Mouse (Mus musculus) large intestine, adult 2 months (tissue): ENCODE results near the gene Elmsan1. TPM values are rescaled to one million over a fixed set of nuclear protein-coding genes. Genes with fewer than 3 reads are reported as not detected.

ENCODE experiments used
- DNase-seq: peaks from one replicate; pipeline ENCODE4 v3.0.0-alpha.2; 2012; ENCODE audit warnings: low read depth, low spot score
- WGBS: fragments of 180-500 bp; shearing (Covaris S2); methylation state at CpG from one replicate; pipeline ENCODE4 v1.1.7; 2018; 5-methylcytosine and 5-hydroxymethylcytosine counted together
- polyA plus RNA-seq: library from polyadenylated mRNA; depleted of rRNA; stranded (reverse); fragments of >200 nt; gene quantifications from 2 replicates; pipeline ENCODE4 v1.2.3, GENCODE M21; 2012

Gene Elmsan1
- polyA plus RNA-seq, 1 experiment = 9.1 TPM

- 91% methylated on average over 14 of the region's 14 CpGs for WGBS
- no peak for DNase-seq
These were observed 60.5 kb downstream of the Elmsan1 start for GRCm38 (mm10) chr12:84158156-84158555.

- no peak for DNase-seq
- WGBS = 95% methylated on average over 18 of the region's 18 CpGs
These were observed 62.5 kb downstream of the Elmsan1 start for GRCm38 (mm10) chr12:84156210-84156609.

DNA sequence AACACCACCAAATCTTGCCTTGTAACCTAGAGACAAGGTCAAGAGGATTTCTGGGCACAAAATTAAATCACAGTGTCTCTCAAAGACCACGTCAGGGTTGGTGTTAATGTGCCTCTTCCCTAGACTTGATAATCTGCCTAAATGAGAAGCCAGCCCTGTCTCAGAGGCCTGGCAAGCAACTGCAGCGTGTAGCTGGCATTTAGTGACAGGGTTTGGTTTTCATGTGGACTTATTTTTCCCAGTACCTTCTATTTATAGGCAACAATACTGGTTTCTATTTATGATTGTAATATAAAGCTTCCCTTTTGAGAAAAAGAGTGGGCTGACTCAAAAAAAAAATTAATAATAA, 63.2 kb downstream of the Elmsan1 start:
- DNase-seq = no peak

DNA sequence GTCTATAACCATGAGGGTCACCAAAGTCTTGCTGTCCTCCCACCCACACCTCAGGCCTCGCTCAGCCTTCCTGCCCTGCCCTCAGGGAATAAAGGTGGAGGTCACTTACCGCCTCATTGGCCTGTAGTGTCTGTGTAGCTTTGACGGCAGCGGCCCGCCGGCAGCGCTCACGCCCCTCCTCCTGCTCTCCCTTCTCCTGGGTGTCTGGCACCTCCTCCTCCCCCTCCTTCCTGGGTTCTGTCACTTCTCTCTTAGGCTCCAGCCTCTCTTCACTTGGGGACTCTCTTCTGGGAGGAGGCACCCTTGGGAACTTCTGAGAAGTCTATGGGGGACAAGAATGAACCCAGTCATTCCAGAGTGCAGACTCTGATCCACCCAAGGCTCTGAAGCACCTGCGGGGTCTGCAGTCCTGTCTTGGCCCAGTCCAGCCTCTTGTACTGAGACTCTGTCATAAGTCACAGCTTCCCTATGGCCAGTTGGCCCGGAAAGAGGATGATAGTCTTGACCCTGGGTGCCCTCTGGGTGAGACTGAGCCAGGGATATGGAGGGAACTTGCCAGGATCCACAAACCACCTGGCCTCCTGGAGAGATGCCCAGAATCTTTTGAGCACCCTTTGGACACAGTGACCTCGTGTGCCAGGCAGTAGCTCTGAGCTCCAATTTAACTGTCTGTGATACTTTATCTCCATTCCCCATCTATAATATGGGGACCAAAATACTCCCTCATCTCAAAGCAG, 63.7 kb downstream of the Elmsan1 start:
- DNase-seq = no peak
- 64% methylated on average over 11 of the region's 11 CpGs for WGBS

More for the DNA sequence above, 63.2 kb downstream of the Elmsan1 start:
- WGBS = 47% methylated on average over 2 of the region's 2 CpGs

GRCm38 (mm10) chr12:84153414-84153813, 65.3 kb downstream of the Elmsan1 start:
- no peak for DNase-seq
- WGBS = 63% methylated on average over 6 of the region's 6 CpGs

DNA sequence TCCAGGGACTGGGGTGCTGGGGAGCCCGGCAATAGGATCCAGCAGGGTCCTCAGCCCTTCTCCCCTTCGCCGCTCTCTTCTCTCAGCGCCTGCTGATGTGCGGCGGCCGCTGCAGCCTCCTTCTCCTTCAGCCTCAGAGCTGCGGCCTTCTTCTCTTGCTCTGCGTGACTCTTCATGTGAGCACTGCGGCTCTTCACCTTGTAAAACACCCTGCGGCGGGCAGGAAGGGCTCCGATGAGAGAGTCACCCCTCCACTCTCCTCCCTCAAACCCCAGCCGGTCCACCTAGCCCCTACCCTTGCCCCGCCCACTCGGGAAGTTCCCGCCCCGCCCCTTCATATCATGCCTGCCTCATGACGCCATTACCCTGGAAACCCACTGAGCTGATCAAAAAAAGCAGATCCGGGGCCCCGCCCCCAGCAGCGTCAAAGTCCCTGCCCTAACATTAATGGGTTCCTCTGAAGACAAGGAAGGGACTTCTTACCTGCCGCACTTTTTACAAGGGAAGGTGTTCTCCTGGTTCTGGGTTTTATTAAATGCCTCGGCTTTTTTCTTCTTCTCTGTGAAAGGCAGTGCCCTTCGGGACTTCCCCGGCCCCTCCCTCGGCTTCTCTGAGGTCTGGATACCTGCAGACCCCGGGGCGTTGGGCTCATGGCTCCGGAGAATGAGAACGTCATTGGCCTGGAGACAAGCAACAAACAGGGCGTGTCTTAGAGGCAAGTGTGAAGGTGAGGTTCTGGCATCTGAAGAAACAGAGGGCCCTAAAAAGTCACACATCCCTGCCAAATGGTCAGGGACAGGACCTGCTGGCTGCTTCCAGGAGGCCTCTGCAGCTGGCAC, 66.1 kb downstream of the Elmsan1 start:
- 55% methylated on average over 32 of the region's 32 CpGs for WGBS

GRCm38 (mm10) chr12:84151911-84152310, 66.8 kb downstream of the Elmsan1 start:
- DNase-seq = no peak
- WGBS = 71% methylated on average over 10 of the region's 10 CpGs

More for the DNA sequence above, 66.1 kb downstream of the Elmsan1 start:
- DNase-seq = no peak

DNA sequence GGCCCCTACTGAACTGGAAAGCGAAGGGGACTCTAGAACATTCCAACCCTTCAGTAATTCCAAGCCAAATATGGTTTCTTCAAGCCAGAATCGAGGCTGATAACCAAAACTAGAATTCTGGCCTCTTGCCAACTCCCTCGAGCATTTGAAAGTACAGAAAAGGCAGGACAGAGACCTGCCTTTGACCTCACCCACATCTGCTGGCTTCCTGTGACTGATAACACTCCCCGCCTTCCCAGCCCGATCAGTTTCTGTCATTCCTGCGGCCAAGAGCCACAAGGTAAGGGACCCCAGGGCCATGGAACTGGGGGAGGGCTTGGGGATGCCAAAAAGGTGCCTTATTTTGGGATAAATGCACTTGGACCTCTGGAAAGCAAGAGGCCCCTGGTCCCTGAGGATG, 67.7 kb downstream of the Elmsan1 start:
- no peak for DNase-seq
- WGBS = 39% methylated on average over 6 of the region's 6 CpGs

- DNase-seq = no peak
- WGBS = 95% methylated on average over 15 of the region's 15 CpGs
These were observed 68.7 kb downstream of the Elmsan1 start for GRCm38 (mm10) chr12:84149971-84150370.

DNA sequence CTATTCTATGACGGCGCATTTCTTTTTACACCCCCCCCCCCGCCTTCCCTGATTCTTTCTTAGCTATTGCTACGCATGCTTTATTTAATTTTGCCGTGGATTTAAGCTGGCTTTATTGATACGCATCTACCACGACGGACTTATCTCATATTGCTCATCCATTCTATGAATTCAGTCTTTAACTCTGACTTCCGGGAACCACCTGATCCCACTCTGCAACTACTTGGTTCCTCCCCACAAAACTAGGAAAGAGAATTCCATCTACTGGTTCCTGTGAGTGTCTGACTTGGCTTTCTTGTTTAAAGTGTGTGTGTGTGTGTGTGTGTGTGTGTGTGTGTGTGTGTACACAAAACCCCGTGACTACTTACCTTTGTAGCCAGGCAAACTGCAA, 70.1 kb downstream of the Elmsan1 start:
- WGBS = 20% methylated on average over 10 of the region's 10 CpGs
- no peak for DNase-seq

- WGBS = 3% methylated on average over 50 of the region's 50 CpGs
- no peak for DNase-seq
These were observed 70.6 kb downstream of the Elmsan1 start, which contains the start of gene Pnma1 for GRCm38 (mm10) chr12:84147954-84148621. Gene Pnma1, minus strand, starts transcription at chr12:84148489.

DNA sequence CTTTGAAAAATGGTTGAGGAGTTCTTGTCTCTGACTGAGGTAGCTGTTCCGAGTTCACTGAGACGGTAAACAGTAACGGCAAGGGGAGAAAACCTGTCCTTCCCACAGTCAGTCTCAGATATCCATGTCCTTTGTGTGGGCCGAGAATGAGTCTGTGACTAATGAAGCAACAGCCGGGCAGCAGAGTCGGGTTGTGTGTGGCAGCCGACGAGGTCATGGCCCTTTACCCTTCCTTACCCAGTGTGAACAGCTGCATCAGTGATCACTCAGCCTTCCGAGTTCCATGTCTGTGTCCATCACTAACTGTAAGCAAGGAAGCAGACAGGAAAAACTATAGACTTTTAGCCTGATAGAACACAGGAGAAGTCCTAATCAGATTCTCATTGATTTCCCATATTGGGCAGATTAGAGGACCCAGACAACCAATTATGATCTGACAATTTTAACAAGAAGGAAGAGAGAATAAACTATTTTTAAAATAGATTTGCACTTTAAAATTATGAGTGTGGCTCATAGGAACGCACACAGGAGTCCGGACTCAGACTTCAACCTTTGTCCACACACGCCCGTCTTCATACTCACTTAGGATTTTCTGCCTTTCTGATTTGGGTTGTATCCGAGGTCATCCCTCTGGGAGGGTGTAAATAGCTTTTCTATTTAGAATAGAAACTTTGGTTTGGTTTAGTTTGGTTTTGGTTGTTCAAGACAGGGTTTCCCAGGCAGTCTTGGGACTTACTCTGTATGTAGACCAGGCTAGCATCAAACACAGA, 76.2 kb downstream of the Elmsan1 start:
- no peak for DNase-seq
- 61% methylated on average over 14 of the region's 14 CpGs for WGBS

- WGBS = 69% methylated on average over 4 of the region's 4 CpGs
These were observed 77.4 kb downstream of the Elmsan1 start for GRCm38 (mm10) chr12:84141271-84141670.

GRCm38 (mm10) chr12:84140135-84140534, 78.5 kb downstream of the Elmsan1 start:
- no peak for DNase-seq
- 59% methylated on average over 4 of the region's 4 CpGs for WGBS

More at GRCm38 (mm10) chr12:84141271-84141670, 77.4 kb downstream of the Elmsan1 start:
- no peak for DNase-seq

DNA sequence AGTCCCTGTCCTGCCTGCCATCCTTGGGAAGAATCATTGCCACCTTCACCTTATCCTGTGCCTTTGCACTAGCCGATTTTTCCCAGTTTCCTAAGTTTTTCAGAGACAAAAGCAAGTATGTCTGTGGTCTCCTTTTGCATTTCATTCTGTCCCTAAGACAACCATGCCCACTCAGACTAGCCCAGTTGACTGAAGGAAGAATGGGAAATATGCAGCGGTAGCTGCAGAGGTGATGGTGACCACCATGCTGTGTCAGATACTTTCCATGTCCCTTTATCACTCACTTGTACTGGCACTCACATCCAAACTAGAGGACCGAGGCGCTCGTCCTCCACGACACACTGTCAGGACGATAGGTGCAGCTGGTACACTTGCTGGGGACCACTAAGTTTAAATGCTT, 81.5 kb downstream of the Elmsan1 start:
- no peak for DNase-seq
- 94% methylated on average over 7 of the region's 7 CpGs for WGBS

DNA sequence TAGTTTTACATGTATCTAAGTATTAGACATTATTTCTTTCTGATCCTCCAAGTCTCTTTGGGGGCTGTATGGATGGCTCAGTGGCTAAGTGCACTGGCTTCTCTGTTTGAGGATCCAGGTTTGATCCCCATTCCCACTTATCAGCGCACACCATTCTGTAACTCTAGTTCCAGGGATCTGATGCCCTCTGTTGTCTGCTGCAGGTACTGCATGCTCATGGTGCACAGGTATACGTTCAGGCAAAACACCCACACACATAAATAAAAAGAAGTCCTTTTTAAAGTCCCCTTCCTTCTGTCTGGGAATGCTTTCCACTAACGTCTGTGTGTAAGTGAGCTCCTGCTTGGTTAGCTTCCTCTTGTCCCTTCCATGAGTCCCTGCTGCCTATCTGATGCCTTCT, 86.4 kb downstream of the Elmsan1 start:
- 79% methylated on average over 3 of the region's 3 CpGs for WGBS
- no peak for DNase-seq

- DNase-seq = no peak
These were observed 88.8 kb downstream of the Elmsan1 start for GRCm38 (mm10) chr12:84129931-84130330.

GRCm38 (mm10) chr12:84128576-84128975, 90.1 kb downstream of the Elmsan1 start:
- no peak for DNase-seq
- 92% methylated on average over 6 of the region's 6 CpGs for WGBS

More at GRCm38 (mm10) chr12:84129931-84130330, 88.8 kb downstream of the Elmsan1 start:
- 94% methylated on average over 8 of the region's 8 CpGs for WGBS

DNA sequence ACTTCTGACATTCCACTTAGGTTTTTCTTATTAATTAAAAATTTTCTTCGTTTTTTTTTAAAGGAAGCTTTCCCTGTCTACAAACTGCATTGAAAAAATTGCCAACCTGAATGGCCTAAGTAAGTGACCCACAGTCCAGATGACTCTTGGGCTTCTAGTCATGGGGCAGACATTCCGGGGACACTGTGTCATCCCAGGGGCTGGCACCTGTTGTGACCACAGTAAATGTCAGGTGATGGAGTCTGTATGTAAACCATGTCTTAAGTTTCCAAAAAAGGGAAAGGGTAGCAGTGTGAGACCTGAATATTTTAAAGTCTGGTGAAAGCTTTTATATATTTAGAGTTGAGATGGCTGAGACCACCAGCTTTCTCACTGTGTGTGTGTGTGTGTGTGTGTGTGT, 91.8 kb downstream of the Elmsan1 start:
- DNase-seq = no peak
- WGBS = 87% methylated on average over 2 of the region's 2 CpGs

DNA sequence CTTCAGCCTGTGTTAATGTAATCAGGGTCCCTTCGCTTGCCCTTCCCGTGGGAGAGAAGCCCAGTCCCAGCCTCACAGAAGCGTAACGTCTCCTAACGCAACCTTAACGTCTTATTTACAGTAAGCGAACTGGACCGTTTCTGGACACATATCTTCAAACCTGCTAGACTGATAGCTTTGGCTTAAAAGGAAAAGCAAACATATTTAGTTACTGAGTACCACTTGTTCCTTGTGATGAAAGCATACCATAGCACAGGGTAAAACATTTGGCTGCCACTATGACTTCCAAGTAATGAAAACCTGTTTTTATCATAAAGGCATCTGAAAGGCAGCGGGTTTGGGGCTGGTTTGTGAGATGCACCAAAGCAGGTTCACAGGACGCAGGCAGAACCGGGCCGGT, 92.8 kb downstream of the Elmsan1 start:
- no peak for DNase-seq
- 83% methylated on average over 12 of the region's 12 CpGs for WGBS
